In the genomic region with DNA sequence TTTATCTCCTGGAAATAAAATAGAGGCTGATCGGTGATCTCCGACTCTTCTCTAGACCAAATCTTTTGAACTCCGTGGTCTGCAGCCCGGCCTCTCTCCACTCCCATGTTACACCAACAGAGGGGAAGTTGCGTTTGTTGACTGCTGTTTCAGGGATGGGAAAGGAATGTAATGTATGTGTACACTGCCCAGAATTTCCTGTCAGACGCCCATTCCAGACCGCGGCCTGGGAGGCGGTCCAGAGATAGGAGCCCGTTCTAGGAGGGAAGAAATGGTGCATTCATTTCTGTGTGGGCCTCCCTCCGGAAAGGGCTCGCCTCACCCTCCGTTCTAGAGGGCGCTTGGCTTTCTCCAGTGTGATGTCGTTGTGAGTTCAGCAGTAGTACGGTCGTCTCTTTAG, we compare ENCODE assay signal across 9 mouse cellular contexts. TPM values are rescaled to one million over a fixed set of nuclear protein-coding genes. Genes with fewer than 3 reads are reported as not detected.
DNase-seq lines count a peak whose midpoint lies in the region; ATAC-seq and TF ChIP-seq lines count a peak whose summit lies in the region.
"Had no signal": no experiment of that assay in that cellular context is flagged by ENCODE, and none has a peak within 500 bp of the region (broad histone marks: within the 10 kb centered on the region; RNA-seq: fewer than 3 reads in every experiment).

No protein-coding gene starts in this region.

- TF ChIP-seq CTCF in kidney, postnatal 0 days (IDR thresholded peaks at IDR 0.05; ENCODE audit: low read depth): 0 out of 2 replicates have a peak, but pooled peaks have one; percentile 2
- TF ChIP-seq CTCF in lung, postnatal 0 days (IDR thresholded peaks at IDR 0.05): no peak; the same call in 1 of the 2 replicates

- no peak overlapping the region for H3K9ac ChIP-seq in kidney, postnatal 0 days (ENCODE audit: low read depth, low read length)
- no peak overlapping the region for H3K9ac ChIP-seq in lung, postnatal 0 days (replicated peaks; ENCODE audit: low read depth)
- H3K9ac ChIP-seq: neural tube, embryonic 13.5 days had no signal

- H3K4me1 ChIP-seq in kidney, postnatal 0 days (replicated peaks; ENCODE audit: insufficient read depth, low read length): peaks cover 30% of the 10 kb centered on the region; the same call in 1 of the 2 replicates
- H3K4me1 ChIP-seq in lung, postnatal 0 days (ENCODE audit: insufficient read depth, low read depth, low read length): peaks cover 31% of the 10 kb centered on the region

- WGBS in kidney, postnatal 0 days: 28% methylated on average over 17 of the region's 17 CpGs
- 3% methylated on average over 17 of the region's 17 CpGs for WGBS in lung, postnatal 0 days

- peak; percentile 12; the same call in 1 of the 2 replicates for ATAC-seq in kidney, postnatal 0 days (replicated peaks; ENCODE audit: low FRiP score, low read depth)
- ATAC-seq in lung, postnatal 0 days: peak; percentile 83
- no peak for ATAC-seq in frontal cortex, adult (ENCODE audit: low TSS enrichment)

- H3K4me3 ChIP-seq in kidney, postnatal 0 days (replicated peaks; ENCODE audit: low read depth, low read length): no peak overlapping the region
- H3K4me3 ChIP-seq in lung, postnatal 0 days (ENCODE audit: low read depth, low read length): no peak overlapping the region
- H3K4me3 ChIP-seq: neural tube, embryonic 13.5 days had no signal

- no peaks in the 10 kb centered on the region for H3K9me3 ChIP-seq in kidney, postnatal 0 days (replicated peaks; ENCODE audit: low read length)
- no peaks in the 10 kb centered on the region for H3K9me3 ChIP-seq in lung, postnatal 0 days (ENCODE audit: low read length)
- H3K9me3 ChIP-seq: neural tube, embryonic 13.5 days had no signal

- peak; percentile 72 for DNase-seq in ZHBTc4 (ENCODE audit: low read depth, low spot score)
- peak; percentile 61 to 70 for DNase-seq in heart, adult 18-20 months
- DNase-seq in kidney, postnatal 0 days (ENCODE audit: low spot score): peak; percentile 87
- peak; percentile 90 for DNase-seq in lung, postnatal 0 days (ENCODE audit: low spot score)
- no peak for DNase-seq in left cerebral cortex, adult 18-20 months (ENCODE audit: low spot score in 2 of 2)
- DNase-seq in c-Kit-positive CD71-positive TER-119-positive erythroid progenitor cells, embryonic 14.5 days (ENCODE audit: low spot score): no peak
- no peak for DNase-seq in cerebellum, postnatal 25 days

- peak overlapping the region; percentile 64; the same call in 1 of the 2 replicates for H3K27ac ChIP-seq in kidney, postnatal 0 days
- H3K27ac ChIP-seq in lung, postnatal 0 days (ENCODE audit: low read length): peak overlapping the region; percentile 82
- H3K27ac ChIP-seq: neural tube, embryonic 13.5 days had no signal

- no peaks in the 10 kb centered on the region for H3K36me3 ChIP-seq in kidney, postnatal 0 days (ENCODE audit: insufficient read depth, low read length)
- no peaks in the 10 kb centered on the region for H3K36me3 ChIP-seq in lung, postnatal 0 days (ENCODE audit: insufficient read depth, low read length)
- H3K36me3 ChIP-seq: neural tube, embryonic 13.5 days had no signal

- no peaks in the 10 kb centered on the region for H3K27me3 ChIP-seq in kidney, postnatal 0 days (ENCODE audit: insufficient read depth, low read length)
- no peaks in the 10 kb centered on the region for H3K27me3 ChIP-seq in lung, postnatal 0 days (replicated peaks; ENCODE audit: insufficient read depth, low read length)
- H3K27me3 ChIP-seq: neural tube, embryonic 13.5 days had no signal

- H3K4me2 ChIP-seq in kidney, postnatal 0 days (ENCODE audit: low read length): peak overlapping the region; percentile 28; the same call in 1 of the 2 replicates
- peak overlapping the region; percentile 37 for H3K4me2 ChIP-seq in lung, postnatal 0 days (replicated peaks; ENCODE audit: low read depth, low read length)
- H3K4me2 ChIP-seq: neural tube, embryonic 13.5 days had no signal

- peak; percentile 92 for TF ChIP-seq EP300 in lung, postnatal 0 days (IDR thresholded peaks at IDR 0.05)

RNA-seq across cellular contexts. Expression of a gene that starts 50.3 kb away (rescaled TPM):
- total RNA-seq in heart, adult 18-20 months (2021): 1 to 10 TPM in 1 of 2 experiments, under 1 TPM in 1; 0.42 to 1.3 TPM
- 38.8 and 41.8 TPM in 2 replicates for polyA plus RNA-seq in kidney, postnatal 0 days (2015; fragmentation: Nextera tagmentation; extraction: Ambion mirVana)
- 16.6 and 20.0 TPM in 2 replicates for polyA plus RNA-seq in lung, postnatal 0 days (2015; fragmentation: Nextera tagmentation; extraction: Ambion mirVana)
- total RNA-seq in left cerebral cortex, adult 18-20 months (2021): 1 to 10 TPM; 6.7 to 9.0 TPM

Comparison
In these comparisons a context has a peak if more than half of its experiments do, and no peak if none do; other contexts are left out.
1. DNase-seq: peak in ZHBTc4 (single experiment), heart, adult 18-20 months (2 of 2), kidney, postnatal 0 days (single experiment) and lung, postnatal 0 days (single experiment); none in left cerebral cortex, adult 18-20 months (0 of 2), c-Kit-positive CD71-positive TER-119-positive erythroid progenitor cells, embryonic 14.5 days (single experiment) and cerebellum, postnatal 25 days (0 of 2).